Mouse (Mus musculus): ENCODE results near the gene Grid2.
"Not testable (repeated sequence)": the region's sequence is repeated elsewhere in the genome, so short reads cannot be mapped to it uniquely, and the experiment has no call there.

The Grid2 gene

GRCm38 (mm10) chr6:63255826-63256555 is at the start of gene Grid2:
Grid2 (plus strand) TSS chr6:63255876.
- no peak for DNase-seq

- no peak for DNase-seq
Observed at GRCm38 (mm10) chr6:63250738-63251137, 4.9 kb upstream of the Grid2 start.

GRCm38 (mm10) chr6:63256556-63257405 is 1.1 kb downstream of the Grid2 start:
- DNase-seq: no peak

- DNase-seq: no peak
Observed at GRCm38 (mm10) chr6:63257406-63257845, 1.8 kb downstream of the Grid2 start.

GRCm38 (mm10) chr6:63257876-63258275 is 2.2 kb downstream of the Grid2 start:
- no peak for DNase-seq

GRCm38 (mm10) chr6:63259764-63260163 is 4.1 kb downstream of the Grid2 start:
- no peak for DNase-seq

GRCm38 (mm10) chr6:63284419-63284818 is 28.7 kb downstream of the Grid2 start:
- no peak for DNase-seq

- DNase-seq: no peak
Observed at GRCm38 (mm10) chr6:63342438-63343004, 86.8 kb downstream of the Grid2 start.

- no peak for DNase-seq
Observed at GRCm38 (mm10) chr6:63347015-63347414, 91.3 kb downstream of the Grid2 start.

GRCm38 (mm10) chr6:63381061-63381611 is 125.5 kb downstream of the Grid2 start:
- no peak for DNase-seq

- DNase-seq: no peak
Observed at GRCm38 (mm10) chr6:63401698-63402097, 146.0 kb downstream of the Grid2 start.

- no peak for DNase-seq
Observed at GRCm38 (mm10) chr6:63417534-63417933, 161.9 kb downstream of the Grid2 start.

- no peak for DNase-seq
Observed at GRCm38 (mm10) chr6:63432751-63433150, 177.1 kb downstream of the Grid2 start.

GRCm38 (mm10) chr6:63448175-63448574 is 192.5 kb downstream of the Grid2 start:
- DNase-seq: no peak

GRCm38 (mm10) chr6:63482141-63482540 is 226.5 kb downstream of the Grid2 start:
- no peak for DNase-seq

GRCm38 (mm10) chr6:63515016-63515415 is 259.3 kb downstream of the Grid2 start:
- no peak for DNase-seq

- DNase-seq: no peak
Observed at GRCm38 (mm10) chr6:63515957-63516356, 260.3 kb downstream of the Grid2 start.

GRCm38 (mm10) chr6:63531751-63532150 is 276.1 kb downstream of the Grid2 start:
- no peak for DNase-seq

GRCm38 (mm10) chr6:63532901-63533300 is 277.2 kb downstream of the Grid2 start:
- DNase-seq: no peak

GRCm38 (mm10) chr6:63547741-63548140 is 292.1 kb downstream of the Grid2 start:
- DNase-seq: no peak

- DNase-seq: not testable (repeated sequence)
Observed at GRCm38 (mm10) chr6:63568741-63569140, 313.1 kb downstream of the Grid2 start.

GRCm38 (mm10) chr6:63590681-63591080 is 335.0 kb downstream of the Grid2 start:
- DNase-seq: no peak

GRCm38 (mm10) chr6:63609570-63609969 is 353.9 kb downstream of the Grid2 start:
- no peak for DNase-seq

Data from kidney, adult 18-20 months (tissue).